Mouse (Mus musculus) G1E (cell line): ENCODE measurements around the gene Cutc.

ENCODE experiments used
- CTCF ChIP-seq: IDR thresholded peaks from 2 replicates; pipeline ENCODE4 v1.5.1; 2012; ENCODE audit warnings: low read depth, low read length, inconsistent platforms, mixed read lengths
- TAL1 ChIP-seq: conservative IDR thresholded peaks from 2 replicates; pipeline ENCODE4 v1.6.1; 2012; ENCODE audit warnings: low read depth, low read length, inconsistent platforms, mixed read lengths

- TF ChIP-seq CTCF (no peak), TAL1 (no peak)
Measured at GRCm38 (mm10) chr19:43708206-43708605, 44.6 kb upstream of the Cutc start.
